Mouse (Mus musculus): Measurements from ENCODE around the gene Cox19. TPM values are rescaled to one million over a fixed set of nuclear protein-coding genes. Genes with fewer than 3 reads are reported as not detected.
A peak's percentile ranks its signal among the peaks of the same experiment; 100 is the strongest.
"Not testable (repeated sequence)": the region's sequence is repeated elsewhere in the genome, so short reads cannot be mapped to it uniquely, and the experiment has no call there.

Cox19 gene
- total and polyA plus RNA-seq, 3 experiments: 53.0 to 73.2 TPM; not detected in 1

DNA sequence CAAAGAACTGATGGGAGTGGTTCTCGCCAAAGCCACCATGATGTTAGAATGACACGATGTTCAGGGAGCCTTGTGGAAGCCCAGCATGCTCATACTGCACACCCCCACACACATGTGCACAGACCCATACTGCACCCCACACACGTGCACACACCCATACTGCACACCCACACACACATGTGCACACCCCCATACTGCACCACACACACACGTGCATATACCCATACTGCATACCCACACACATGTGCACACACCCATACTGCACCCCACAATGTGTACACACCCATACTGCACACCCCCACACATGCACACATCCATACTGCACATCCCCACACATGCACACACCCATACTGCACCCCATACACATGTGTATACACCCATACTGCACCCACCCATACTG lies 15.6 kb downstream of the Cox19 start:
- H3K4me1 ChIP-seq (ENCODE audit: control insufficient read depth in 1 of 2, insufficient read depth in 2 of 2, low read length in 2 of 2): no peaks in the 10 kb centered on the region
- H3K9ac ChIP-seq (ENCODE audit: control insufficient read depth, low read depth, low read length, poor library complexity, severe bottlenecking): no peak overlapping the region
- H3K79me2 ChIP-seq (ENCODE audit: control insufficient read depth, insufficient read depth, low read length, poor library complexity): no peaks in the 10 kb centered on the region
- DNase-seq (ENCODE audit: low read depth, low spot score): no peak
- no peaks in the 10 kb centered on the region; a peak in 1 of 4 replicates for H3K36me3 ChIP-seq (ENCODE audit: control insufficient read depth in 1 of 2, insufficient read depth in 2 of 2, low read length in 2 of 2)
- no peaks in the 10 kb centered on the region for H3K27me3 ChIP-seq (ENCODE audit: control insufficient read depth in 1 of 2, insufficient read depth in 2 of 2, low read length in 2 of 2)
- H3K9me3 ChIP-seq (replicated peaks; ENCODE audit: insufficient read depth, low read length): no peaks in the 10 kb centered on the region
- H3K27ac ChIP-seq (ENCODE audit: control insufficient read depth, low read depth, low read length): no peak overlapping the region
- no peak for TF ChIP-seq TAL1 (IDR thresholded peaks at IDR 0.05; ENCODE audit: low read length)
- peak; percentile 91; the same call in 1 of the 2 replicates for TF ChIP-seq POLR2AphosphoS5 (IDR thresholded peaks at IDR 0.05; ENCODE audit: borderline replicate concordance, low read depth, low read length)
- no peak for TF ChIP-seq USF2 (IDR thresholded peaks at IDR 0.05; ENCODE audit: borderline replicate concordance in 1 of 2, insufficient read depth in 1 of 2, low read depth in 1 of 2, low read length in 2 of 2)
- TF ChIP-seq ETS1 (IDR thresholded peaks at IDR 0.05; ENCODE audit: low read depth, low read length): no peak
- TF ChIP-seq RCOR1 (IDR thresholded peaks at IDR 0.05; ENCODE audit: low read depth, low read length): no peak
- TF ChIP-seq RAD21 (IDR thresholded peaks at IDR 0.05; ENCODE audit: low read depth, low read length): no peak
- TF ChIP-seq CTCF (IDR thresholded peaks at IDR 0.05 in 2 of 3, conservative IDR thresholded peaks at IDR 0.05 in 1 of 3; ENCODE audit: control insufficient read depth in 1 of 3, insufficient read depth in 1 of 3, low read depth in 2 of 3, low read length in 3 of 3, poor library complexity in 1 of 3, severe bottlenecking in 1 of 3): no peak; a peak in 1 of 6 replicates
- H3K4me3 ChIP-seq (ENCODE audit: control insufficient read depth in 1 of 2, insufficient read depth in 1 of 2, low read depth in 2 of 2, low read length in 2 of 2): no peak overlapping the region

DNA sequence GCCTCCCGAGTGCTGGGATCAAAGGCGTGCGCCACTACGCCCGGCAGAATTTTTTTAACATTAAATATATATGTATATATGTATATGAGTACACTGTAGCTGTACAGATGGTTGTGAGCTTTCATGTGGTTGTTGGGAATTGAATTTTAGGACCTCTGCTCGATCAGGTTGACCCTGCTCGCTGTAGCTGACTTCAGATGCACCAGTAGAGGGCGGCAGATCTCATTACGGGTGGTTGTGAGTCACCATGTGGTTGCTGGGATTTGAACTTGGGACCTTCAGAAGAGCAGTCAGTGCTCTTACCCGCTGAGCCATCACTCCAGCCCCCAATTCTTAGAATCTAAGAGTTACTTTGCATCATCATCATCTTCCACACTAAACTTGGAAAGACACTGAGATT lies 16.8 kb downstream of the Cox19 start:
- not testable (repeated sequence) for H3K36me3 ChIP-seq (ENCODE audit: control insufficient read depth in 1 of 2, insufficient read depth in 2 of 2, low read length in 2 of 2); H3K9ac ChIP-seq (ENCODE audit: control insufficient read depth, low read depth, low read length, poor library complexity, severe bottlenecking); H3K79me2 ChIP-seq (ENCODE audit: control insufficient read depth, insufficient read depth, low read length, poor library complexity); H3K4me3 ChIP-seq (ENCODE audit: control insufficient read depth in 1 of 2, insufficient read depth in 1 of 2, low read depth in 2 of 2, low read length in 2 of 2); H3K9me3 ChIP-seq (replicated peaks; ENCODE audit: insufficient read depth, low read length); H3K27ac ChIP-seq (ENCODE audit: control insufficient read depth, low read depth, low read length); H3K4me1 ChIP-seq (ENCODE audit: control insufficient read depth in 1 of 2, insufficient read depth in 2 of 2, low read length in 2 of 2); H3K27me3 ChIP-seq (ENCODE audit: control insufficient read depth in 1 of 2, insufficient read depth in 2 of 2, low read length in 2 of 2)
- DNase-seq (ENCODE audit: low read depth, low spot score): peak; percentile 35
- TF ChIP-seq CTCF (IDR thresholded peaks at IDR 0.05 in 2 of 3, conservative IDR thresholded peaks at IDR 0.05 in 1 of 3; ENCODE audit: control insufficient read depth in 1 of 3, insufficient read depth in 1 of 3, low read depth in 2 of 3, low read length in 3 of 3, poor library complexity in 1 of 3, severe bottlenecking in 1 of 3) (peak in 2 of 3 experiments; percentile 35 to 52; a peak in 4 of 6 replicates), SMC3 (IDR thresholded peaks at IDR 0.05; ENCODE audit: low read depth, low read length) (peak; percentile 11; the same call in 1 of the 2 replicates)

GRCm38 (mm10) chr5:139333301-139334013 lies 17.8 kb downstream of the Cox19 start:
- peak; percentile 18 for DNase-seq (ENCODE audit: low read depth, low spot score)
- H3K79me2 ChIP-seq (ENCODE audit: control insufficient read depth, insufficient read depth, low read length, poor library complexity): no peaks in the 10 kb centered on the region
- H3K9ac ChIP-seq (ENCODE audit: control insufficient read depth, low read depth, low read length, poor library complexity, severe bottlenecking): no peak overlapping the region

More at GRCm38 (mm10) chr5:139333301-139334013, 17.8 kb downstream of the Cox19 start:
- no peaks in the 10 kb centered on the region for H3K9me3 ChIP-seq (replicated peaks; ENCODE audit: insufficient read depth, low read length)
- H3K4me1 ChIP-seq (ENCODE audit: control insufficient read depth in 1 of 2, insufficient read depth in 2 of 2, low read length in 2 of 2): no peaks in the 10 kb centered on the region
- no peak for TF ChIP-seq ZNF384 (IDR thresholded peaks at IDR 0.05; ENCODE audit: low read depth, low read length)
- no peak for TF ChIP-seq USF1 (IDR thresholded peaks at IDR 0.05; ENCODE audit: low read depth, low read length)
- TF ChIP-seq NELFE (IDR thresholded peaks at IDR 0.05; ENCODE audit: low read depth, low read length): no peak
- H3K36me3 ChIP-seq (ENCODE audit: control insufficient read depth in 1 of 2, insufficient read depth in 2 of 2, low read length in 2 of 2): no peaks in the 10 kb centered on the region
- no peak overlapping the region for H3K4me3 ChIP-seq (ENCODE audit: control insufficient read depth in 1 of 2, insufficient read depth in 1 of 2, low read depth in 2 of 2, low read length in 2 of 2)
- no peak overlapping the region for H3K27ac ChIP-seq (ENCODE audit: control insufficient read depth, low read depth, low read length)
- H3K27me3 ChIP-seq (ENCODE audit: control insufficient read depth in 1 of 2, insufficient read depth in 2 of 2, low read length in 2 of 2): no peaks in the 10 kb centered on the region
